Mouse (Mus musculus): ENCODE results near the gene Fcer1g. TPM values are rescaled to one million over a fixed set of nuclear protein-coding genes. Genes with fewer than 3 reads are reported as not detected.
A peak's percentile ranks its signal among the peaks of the same experiment; 100 is the strongest.

Gene Fcer1g
- polyA plus RNA-seq, 1 experiment from 2014 or later: 55.3 TPM

DNA sequence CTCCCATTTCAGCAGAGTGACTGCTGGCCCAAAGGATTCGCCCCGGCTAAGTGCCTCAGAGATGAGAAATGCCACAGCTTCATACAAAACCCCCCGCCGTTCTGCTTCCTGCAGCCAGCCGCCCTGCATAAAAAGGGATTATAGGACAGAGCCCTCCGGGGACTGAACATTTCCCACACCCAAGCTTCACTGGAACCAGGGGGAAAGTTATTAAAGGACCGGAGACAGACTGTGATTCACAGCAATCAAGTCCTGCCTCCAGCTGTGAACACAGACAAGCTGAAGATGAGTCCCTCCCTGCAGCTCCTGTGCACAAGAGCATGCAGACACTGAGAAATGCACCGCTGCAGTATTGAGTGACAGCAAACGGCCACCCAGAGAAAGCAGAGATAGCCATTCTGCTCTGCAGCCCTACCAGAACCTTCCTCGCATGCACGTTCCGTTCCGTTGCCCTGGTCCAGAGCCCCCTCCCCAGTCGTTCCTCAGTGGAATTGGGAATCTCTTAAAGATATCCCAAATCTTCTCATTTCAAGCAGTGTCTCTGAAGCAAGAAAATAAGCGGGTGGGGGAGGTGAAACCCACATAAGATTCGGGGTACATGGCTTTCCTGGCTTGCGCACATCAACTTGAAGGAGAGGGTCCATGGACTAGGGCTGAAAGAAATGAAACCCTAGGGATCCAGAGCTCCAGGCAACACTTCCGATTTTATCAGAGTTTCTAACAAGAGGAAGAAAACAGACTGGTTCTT lies 40.9 kb downstream of the Fcer1g start:
- ATAC-seq (replicated peaks; ENCODE audit: low FRiP score, low TSS enrichment, low read depth): no peak
- Histone ChIP-seq H3K27me3 (replicated peaks; ENCODE audit: control insufficient read depth, insufficient read depth, low read length) (peaks cover 33% of the 10 kb centered on the region), H3K9ac (ENCODE audit: low read length) (no peak overlapping the region), H3K27ac (ENCODE audit: low read depth) (peak overlapping the region; percentile 43; the same call in 1 of the 2 replicates), H3K4me3 (ENCODE audit: low read depth, low read length) (peak overlapping the region; percentile 27), H3K9me3 (ENCODE audit: control insufficient read depth, low read length) (no peaks in the 10 kb centered on the region), H3K4me1 (replicated peaks; ENCODE audit: control insufficient read depth, insufficient read depth, low read length) (peaks cover 43% of the 10 kb centered on the region), H3K36me3 (ENCODE audit: control insufficient read depth, insufficient read depth, low read length) (no peaks in the 10 kb centered on the region), H3K4me2 (ENCODE audit: low read length) (peak overlapping the region; percentile 51)
- no peak for DNase-seq (ENCODE audit: low spot score)
- WGBS: 8% methylated on average over 18 of the region's 18 CpGs

DNA sequence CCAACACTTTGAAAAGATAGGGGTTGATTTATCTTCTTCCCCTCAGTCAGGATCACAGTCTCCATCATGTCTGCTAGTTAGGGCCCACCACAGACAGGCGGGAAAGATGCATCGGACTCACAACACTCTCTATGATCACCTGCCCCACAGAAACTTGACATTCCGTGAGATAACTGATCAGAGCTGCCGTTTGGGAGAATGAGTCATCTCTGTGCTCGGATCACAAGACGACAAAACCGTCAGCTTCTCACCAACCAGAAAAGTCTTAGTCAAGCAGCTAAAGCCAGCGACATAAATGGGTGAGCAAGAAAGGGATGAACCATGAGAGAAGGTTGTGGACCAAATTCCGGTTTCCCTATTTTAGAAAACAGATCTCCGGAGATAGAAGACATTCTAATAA lies 41.9 kb downstream of the Fcer1g start:
- WGBS: 46% methylated on average over 10 of the region's 10 CpGs
- H3K9ac ChIP-seq (ENCODE audit: low read length): no peak overlapping the region
- H3K4me3 ChIP-seq (ENCODE audit: low read depth, low read length): no peak overlapping the region
- H3K27ac ChIP-seq (ENCODE audit: low read depth): no peak overlapping the region
- H3K36me3 ChIP-seq (ENCODE audit: control insufficient read depth, insufficient read depth, low read length): no peaks in the 10 kb centered on the region
- DNase-seq (ENCODE audit: low spot score): no peak
- peaks cover 33% of the 10 kb centered on the region for H3K27me3 ChIP-seq (replicated peaks; ENCODE audit: control insufficient read depth, insufficient read depth, low read length)
- no peak overlapping the region; the same call in 1 of the 2 replicates for H3K4me2 ChIP-seq (ENCODE audit: low read length)
- no peak for ATAC-seq (replicated peaks; ENCODE audit: low FRiP score, low TSS enrichment, low read depth)
- peaks cover 43% of the 10 kb centered on the region for H3K4me1 ChIP-seq (replicated peaks; ENCODE audit: control insufficient read depth, insufficient read depth, low read length)
- H3K9me3 ChIP-seq (ENCODE audit: control insufficient read depth, low read length): no peaks in the 10 kb centered on the region

DNA sequence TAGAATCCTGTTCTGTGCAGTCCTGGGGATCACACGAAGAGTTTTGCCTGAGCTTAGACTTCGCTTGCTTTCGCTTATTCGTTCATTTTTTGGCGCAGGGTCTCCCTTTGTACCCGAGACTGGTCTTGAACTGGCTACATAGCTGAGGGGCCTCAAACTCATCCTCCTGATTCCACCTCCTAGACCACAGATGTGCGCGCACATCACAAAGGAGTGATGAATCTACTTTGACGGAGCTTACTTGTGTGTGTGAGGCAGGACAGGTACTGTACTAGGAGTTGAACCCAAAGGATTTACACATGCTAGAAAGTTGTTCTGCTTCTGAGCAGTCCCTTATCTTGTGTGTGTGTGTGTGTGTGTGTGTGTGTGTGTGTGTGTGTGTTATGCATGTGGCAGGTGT lies 43.3 kb downstream of the Fcer1g start:
- Histone ChIP-seq H3K4me2 (ENCODE audit: low read length) (no peak overlapping the region), H3K9ac (ENCODE audit: low read length) (no peak overlapping the region), H3K36me3 (ENCODE audit: control insufficient read depth, insufficient read depth, low read length) (no peaks in the 10 kb centered on the region), H3K4me1 (replicated peaks; ENCODE audit: control insufficient read depth, insufficient read depth, low read length) (peaks cover 49% of the 10 kb centered on the region), H3K27ac (ENCODE audit: low read depth) (no peak overlapping the region), H3K27me3 (replicated peaks; ENCODE audit: control insufficient read depth, insufficient read depth, low read length) (0 out of 2 replicates have a peak, but pooled peaks cover 21% of the 10 kb centered on the region), H3K4me3 (ENCODE audit: low read depth, low read length) (no peak overlapping the region), H3K9me3 (ENCODE audit: control insufficient read depth, low read length) (no peaks in the 10 kb centered on the region)
- ATAC-seq (replicated peaks; ENCODE audit: low FRiP score, low TSS enrichment, low read depth) (no peak), DNase-seq (ENCODE audit: low spot score) (no peak)
- WGBS: 94% methylated on average over 9 of the region's 9 CpGs

DNA sequence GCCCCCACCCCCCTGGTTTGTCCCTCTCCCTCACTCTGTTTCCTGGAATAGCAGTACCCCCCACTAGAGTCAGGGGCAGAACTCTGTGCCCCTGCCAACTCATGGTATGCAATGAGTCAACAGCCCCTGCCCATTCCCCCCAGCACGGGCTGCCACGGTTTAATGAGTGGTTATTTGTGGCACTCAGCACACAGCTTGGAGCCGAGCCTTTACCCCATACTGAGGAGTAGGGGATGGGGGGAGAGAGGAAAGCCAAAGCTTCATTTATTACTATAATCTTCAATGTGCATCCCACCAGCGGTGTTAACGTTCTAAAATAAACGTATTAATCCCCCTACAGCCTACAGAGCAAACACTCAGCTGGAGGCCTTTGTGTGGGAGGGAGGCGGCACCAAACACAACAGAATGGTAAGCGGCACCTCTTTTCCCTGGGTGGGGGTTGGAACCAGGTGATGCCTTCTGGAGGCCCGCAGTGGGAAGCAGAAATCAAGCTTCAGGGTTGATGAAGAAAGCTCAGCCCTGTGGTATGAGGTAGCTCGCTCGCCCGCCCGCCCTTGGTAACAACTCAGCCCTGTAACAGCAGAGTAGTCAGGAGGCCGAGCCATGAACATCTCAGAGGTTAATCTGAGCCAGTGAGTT lies 44.6 kb downstream of the Fcer1g start:
- 0 out of 2 replicates have a peak, but pooled peaks cover 11% of the 10 kb centered on the region for H3K27me3 ChIP-seq (replicated peaks; ENCODE audit: control insufficient read depth, insufficient read depth, low read length)
- H3K9me3 ChIP-seq (ENCODE audit: control insufficient read depth, low read length): no peaks in the 10 kb centered on the region
- peak overlapping the region; percentile 40; the same call in 1 of the 2 replicates for H3K27ac ChIP-seq (ENCODE audit: low read depth)
- DNase-seq (ENCODE audit: low spot score) (no peak), ATAC-seq (replicated peaks; ENCODE audit: low FRiP score, low TSS enrichment, low read depth) (no peak)
- WGBS: 46% methylated on average over 14 of the region's 14 CpGs
- no peaks in the 10 kb centered on the region for H3K36me3 ChIP-seq (ENCODE audit: control insufficient read depth, insufficient read depth, low read length)
- H3K4me1 ChIP-seq (replicated peaks; ENCODE audit: control insufficient read depth, insufficient read depth, low read length): peaks cover 48% of the 10 kb centered on the region
- no peak overlapping the region for H3K4me3 ChIP-seq (ENCODE audit: low read depth, low read length)
- peak overlapping the region; percentile 9; the same call in 1 of the 2 replicates for H3K4me2 ChIP-seq (ENCODE audit: low read length)
- no peak overlapping the region for H3K9ac ChIP-seq (ENCODE audit: low read length)

DNA sequence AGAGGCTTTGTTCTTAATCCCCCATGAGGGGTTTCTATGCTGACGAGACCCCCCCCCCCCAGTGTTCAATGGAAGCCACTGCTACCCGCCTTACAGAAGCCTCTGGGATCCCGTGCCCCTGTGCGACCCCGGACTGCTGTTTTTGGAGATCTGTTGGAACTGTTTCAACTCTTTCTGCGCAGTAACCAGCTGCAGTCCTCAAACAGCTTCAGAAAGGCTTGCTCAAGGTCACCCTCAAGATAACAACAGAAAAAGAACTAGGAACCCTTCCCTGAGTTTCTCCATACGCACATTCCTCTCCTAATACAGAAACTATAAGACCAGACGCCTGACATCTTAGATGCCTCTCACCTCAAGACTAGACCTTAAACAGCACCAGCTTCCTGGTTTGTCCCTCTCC lies 45.1 kb downstream of the Fcer1g start:
- H3K27me3 ChIP-seq (replicated peaks; ENCODE audit: control insufficient read depth, insufficient read depth, low read length): 0 out of 2 replicates have a peak, but pooled peaks cover 11% of the 10 kb centered on the region
- no peak for ATAC-seq (replicated peaks; ENCODE audit: low FRiP score, low TSS enrichment, low read depth)
- H3K9me3 ChIP-seq (ENCODE audit: control insufficient read depth, low read length): no peaks in the 10 kb centered on the region
- no peak for DNase-seq (ENCODE audit: low spot score)
- H3K9ac ChIP-seq (ENCODE audit: low read length): no peak overlapping the region
- WGBS: 13% methylated on average over 8 of the region's 8 CpGs
- H3K27ac ChIP-seq (ENCODE audit: low read depth): peak overlapping the region; percentile 40; the same call in 1 of the 2 replicates
- H3K4me2 ChIP-seq (ENCODE audit: low read length): peak overlapping the region; percentile 9; the same call in 1 of the 2 replicates
- H3K36me3 ChIP-seq (ENCODE audit: control insufficient read depth, insufficient read depth, low read length): no peaks in the 10 kb centered on the region
- H3K4me1 ChIP-seq (replicated peaks; ENCODE audit: control insufficient read depth, insufficient read depth, low read length): peaks cover 45% of the 10 kb centered on the region
- no peak overlapping the region for H3K4me3 ChIP-seq (ENCODE audit: low read depth, low read length)

DNA sequence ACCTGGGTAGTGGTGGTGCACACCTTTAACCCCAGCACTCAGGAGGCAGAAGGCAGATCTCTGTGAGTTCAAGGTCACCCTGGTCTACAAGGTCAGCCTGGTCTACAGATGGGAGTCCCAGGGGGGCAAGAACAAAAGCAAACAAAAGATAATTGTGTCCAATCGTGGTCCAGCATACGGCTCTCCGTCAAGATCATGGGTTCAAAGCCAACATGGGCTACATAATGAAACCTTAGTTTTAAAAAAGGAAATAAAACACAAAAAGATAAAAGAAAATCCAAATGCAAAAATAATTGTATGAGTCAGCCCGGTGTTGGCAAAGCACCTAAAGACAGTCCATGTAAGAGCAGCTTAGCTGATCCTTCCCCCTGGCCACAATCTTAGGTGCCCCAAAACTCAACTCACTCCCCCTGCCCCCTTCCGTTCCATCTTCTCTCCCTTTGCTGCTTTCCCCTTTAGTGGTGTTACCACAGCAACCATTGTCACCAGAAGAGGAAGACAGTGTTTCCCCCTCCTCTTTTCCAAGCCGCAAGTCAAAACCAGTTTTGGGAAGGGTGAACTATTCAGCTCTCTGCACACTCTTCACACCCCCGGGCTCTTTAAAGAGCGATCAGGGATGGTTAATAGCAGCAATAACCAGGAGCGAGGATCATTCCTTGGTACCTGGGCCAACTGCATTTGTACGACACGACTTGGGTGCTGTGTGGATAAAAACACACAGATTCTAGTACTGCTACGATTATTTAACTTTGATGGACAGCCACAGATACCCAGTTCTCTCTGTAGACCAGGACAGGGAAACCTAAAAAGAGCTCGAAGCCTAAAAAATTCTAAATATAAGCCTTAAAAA lies 46.1 kb downstream of the Fcer1g start:
- Histone ChIP-seq H3K4me1 (replicated peaks; ENCODE audit: control insufficient read depth, insufficient read depth, low read length) (peaks cover 39% of the 10 kb centered on the region), H3K36me3 (ENCODE audit: control insufficient read depth, insufficient read depth, low read length) (no peaks in the 10 kb centered on the region), H3K27ac (ENCODE audit: low read depth) (no peak overlapping the region), H3K9ac (ENCODE audit: low read length) (no peak overlapping the region), H3K27me3 (replicated peaks; ENCODE audit: control insufficient read depth, insufficient read depth, low read length) (0 out of 2 replicates have a peak, but pooled peaks cover 10% of the 10 kb centered on the region), H3K4me2 (ENCODE audit: low read length) (no peak overlapping the region), H3K9me3 (ENCODE audit: control insufficient read depth, low read length) (no peaks in the 10 kb centered on the region), H3K4me3 (ENCODE audit: low read depth, low read length) (no peak overlapping the region)
- ATAC-seq (replicated peaks; ENCODE audit: low FRiP score, low TSS enrichment, low read depth) (no peak), DNase-seq (ENCODE audit: low spot score) (no peak)
- WGBS: 72% methylated on average over 13 of the region's 13 CpGs

DNA sequence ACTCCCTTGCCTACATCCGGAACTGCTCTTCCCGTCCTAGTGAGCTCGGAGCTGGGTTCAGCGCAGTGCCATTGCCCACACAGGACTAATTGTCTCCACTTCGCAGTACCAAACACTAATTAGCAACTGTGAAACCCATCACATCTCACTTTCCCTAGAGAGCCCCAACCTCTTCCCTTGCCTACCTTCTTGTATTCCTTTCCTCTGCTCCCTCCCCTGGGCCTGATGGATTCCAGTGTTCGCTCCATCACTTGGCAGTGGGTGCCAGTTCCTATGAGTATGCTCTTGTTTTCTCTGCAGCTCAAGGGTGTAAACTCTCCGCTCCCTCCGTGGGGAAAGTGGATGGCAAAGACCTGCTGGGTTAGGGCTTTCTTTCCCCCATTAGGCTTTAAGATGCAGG lies 48.5 kb downstream of the Fcer1g start:
- H3K4me1 ChIP-seq (replicated peaks; ENCODE audit: control insufficient read depth, insufficient read depth, low read length): peaks cover 29% of the 10 kb centered on the region
- H3K4me2 ChIP-seq (ENCODE audit: low read length): peak overlapping the region; percentile 15; the same call in 1 of the 2 replicates
- H3K27me3 ChIP-seq (replicated peaks; ENCODE audit: control insufficient read depth, insufficient read depth, low read length): no peaks in the 10 kb centered on the region
- H3K9ac ChIP-seq (ENCODE audit: low read length): no peak overlapping the region
- no peaks in the 10 kb centered on the region for H3K36me3 ChIP-seq (ENCODE audit: control insufficient read depth, insufficient read depth, low read length)
- H3K9me3 ChIP-seq (ENCODE audit: control insufficient read depth, low read length): no peaks in the 10 kb centered on the region
- 53% methylated on average over 8 of the region's 8 CpGs for WGBS
- ATAC-seq (replicated peaks; ENCODE audit: low FRiP score, low TSS enrichment, low read depth) (no peak), DNase-seq (ENCODE audit: low spot score) (no peak)
- no peak overlapping the region for H3K27ac ChIP-seq (ENCODE audit: low read depth)
- H3K4me3 ChIP-seq (ENCODE audit: low read depth, low read length): no peak overlapping the region

DNA sequence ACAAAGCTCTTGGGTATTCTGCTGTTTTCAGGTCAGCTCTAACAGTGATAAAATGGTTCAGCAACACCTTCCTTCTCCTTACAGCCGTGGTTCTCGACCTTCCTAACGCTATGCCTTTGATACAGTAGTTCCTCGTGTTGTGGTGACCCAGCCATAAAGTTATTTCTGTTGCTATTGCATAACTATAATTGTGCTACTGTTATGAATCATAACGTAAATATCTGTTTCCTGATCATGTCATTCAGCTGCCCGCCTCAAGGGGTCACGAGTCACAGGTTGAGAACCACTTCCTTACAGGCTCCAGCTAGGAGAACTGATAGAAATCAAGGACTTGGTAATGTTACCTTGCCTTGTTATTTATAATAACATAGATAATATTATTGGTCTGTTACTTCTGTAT lies 49.9 kb downstream of the Fcer1g start:
- no peak for ATAC-seq (replicated peaks; ENCODE audit: low FRiP score, low TSS enrichment, low read depth)

More for the DNA sequence above, 49.9 kb downstream of the Fcer1g start:
- 69% methylated on average over 7 of the region's 7 CpGs for WGBS
- H3K4me3 ChIP-seq (ENCODE audit: low read depth, low read length): no peak overlapping the region
- H3K4me2 ChIP-seq (ENCODE audit: low read length): no peak overlapping the region
- peaks cover 23% of the 10 kb centered on the region for H3K4me1 ChIP-seq (replicated peaks; ENCODE audit: control insufficient read depth, insufficient read depth, low read length)
- H3K27ac ChIP-seq (ENCODE audit: low read depth): no peak overlapping the region
- H3K27me3 ChIP-seq (replicated peaks; ENCODE audit: control insufficient read depth, insufficient read depth, low read length): no peaks in the 10 kb centered on the region
- H3K9me3 ChIP-seq (ENCODE audit: control insufficient read depth, low read length): no peaks in the 10 kb centered on the region
- H3K36me3 ChIP-seq (ENCODE audit: control insufficient read depth, insufficient read depth, low read length): no peaks in the 10 kb centered on the region
- no peak for DNase-seq (ENCODE audit: low spot score)
- no peak overlapping the region for H3K9ac ChIP-seq (ENCODE audit: low read length)
